Mouse (Mus musculus) hindbrain, embryonic 11.5 days (tissue): ENCODE measurements around the gene Gm19402. TPM values are rescaled to one million over a fixed set of nuclear protein-coding genes. Genes with fewer than 3 reads are reported as not detected.

Source experiments
- ATAC-seq: fragments of 200-750 bp; cut with Nextera tagmentation; 2 replicates; pipeline ENCODE4 v1.8.0; 2017; ENCODE audit warnings: mild to moderate bottlenecking, moderate TSS enrichment, moderate library complexity; ENCODE audit not compliant: low FRiP score
- DNase-seq: peaks from one replicate; pipeline ENCODE4 v3.0.0-alpha.2; 2015; ENCODE audit warnings: low spot score
- H3K27ac ChIP-seq: fragments of 300-500 bp; sonication (generic); 2 replicates; pipeline ENCODE4 v1.5.1; 2014; ENCODE audit warnings: mild to moderate bottlenecking, low read depth, low read length
- H3K27me3 ChIP-seq: fragments of 300-500 bp; sonication (generic); 2 replicates; pipeline ENCODE4 v1.6.1; 2014; ENCODE audit warnings: mild to moderate bottlenecking, low read length, moderate library complexity, mixed read lengths; ENCODE audit not compliant: control insufficient read depth, insufficient read depth
- H3K36me3 ChIP-seq: fragments of 300-500 bp; sonication (generic); 2 replicates; pipeline ENCODE4 v1.6.1; 2014; ENCODE audit warnings: mild to moderate bottlenecking, low read length, moderate library complexity, mixed read lengths; ENCODE audit not compliant: control insufficient read depth, insufficient read depth
- H3K4me1 ChIP-seq: fragments of 300-500 bp; sonication (generic); replicated peaks from 2 replicates; pipeline ENCODE4 v1.6.1; 2014; ENCODE audit warnings: low read length, mixed read lengths; ENCODE audit not compliant: control insufficient read depth, insufficient read depth
- H3K4me2 ChIP-seq: fragments of 300-500 bp; sonication (generic); replicated peaks from 2 replicates; pipeline ENCODE4 v1.6.1; 2014; ENCODE audit warnings: mild to moderate bottlenecking, low read depth, low read length
- H3K4me3 ChIP-seq: fragments of 300-500 bp; sonication (generic); 2 replicates; pipeline ENCODE4 v1.5.1; 2014; ENCODE audit warnings: low read depth, low read length
- H3K9ac ChIP-seq: fragments of 300-500 bp; sonication (generic); 2 replicates; pipeline ENCODE4 v1.6.1; 2014; ENCODE audit warnings: low read depth, low read length
- H3K9me3 ChIP-seq: fragments of 300-500 bp; sonication (generic); 2 replicates; pipeline ENCODE4 v1.6.1; 2016; ENCODE audit warnings: low read length; ENCODE audit not compliant: control insufficient read depth
- WGBS: fragments of 180-500 bp; shearing (Covaris S2); extraction: QIAGEN DNeasy Blood & Tissue Kit; methylation state at CpG from one replicate; pipeline ENCODE4 v1.1.7; 2014; 5-methylcytosine and 5-hydroxymethylcytosine counted together
- microRNA counts: library from miRNA; unstranded; fragments of <30 nt; microRNA quantifications from one replicate; lab custom pipeline; 2015
- polyA plus RNA-seq: library from polyadenylated mRNA; unstranded; fragments of >200 nt; fragmentation: Nextera tagmentation; extraction: Ambion mirVana; gene quantifications from 2 replicates; pipeline ENCODE4 v1.2.1, GENCODE M21; 2014

Gm19402 gene
- polyA plus RNA-seq, 1 experiment from 2014 or later: not detected

DNA sequence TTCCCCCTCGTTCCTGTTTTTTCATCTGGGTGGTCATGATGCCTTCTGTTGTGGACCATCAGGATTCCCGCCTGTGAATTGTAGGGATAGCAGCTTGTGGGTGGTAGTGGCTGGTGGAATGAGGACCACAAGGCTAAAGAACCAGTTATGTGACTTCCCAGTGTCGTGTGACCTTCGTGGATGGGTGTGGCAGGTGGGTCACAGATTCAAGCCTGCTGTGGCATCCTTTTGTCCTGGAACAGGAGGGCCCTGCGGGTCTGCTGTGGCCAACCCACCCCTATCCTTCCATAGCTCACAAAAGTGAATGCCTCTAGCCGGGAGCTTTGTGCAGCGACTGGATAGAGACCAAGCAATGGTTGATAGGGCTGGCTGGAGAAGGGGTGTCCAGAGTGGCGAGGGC is 42.7 kb downstream of the Gm19402 start:
- DNase-seq: no peak
- Histone ChIP-seq H3K9ac (no peak overlapping the region), H3K9me3 (no peaks in the 10 kb centered on the region), H3K4me3 (no peak overlapping the region), H3K27ac (no peak overlapping the region), H3K36me3 (peaks cover 10% of the 10 kb centered on the region), H3K27me3 (no peaks in the 10 kb centered on the region), H3K4me1 (no peaks in the 10 kb centered on the region), H3K4me2 (no peak overlapping the region)
- no peak for ATAC-seq
- 82% methylated on average over 8 of the region's 8 CpGs for WGBS

DNA sequence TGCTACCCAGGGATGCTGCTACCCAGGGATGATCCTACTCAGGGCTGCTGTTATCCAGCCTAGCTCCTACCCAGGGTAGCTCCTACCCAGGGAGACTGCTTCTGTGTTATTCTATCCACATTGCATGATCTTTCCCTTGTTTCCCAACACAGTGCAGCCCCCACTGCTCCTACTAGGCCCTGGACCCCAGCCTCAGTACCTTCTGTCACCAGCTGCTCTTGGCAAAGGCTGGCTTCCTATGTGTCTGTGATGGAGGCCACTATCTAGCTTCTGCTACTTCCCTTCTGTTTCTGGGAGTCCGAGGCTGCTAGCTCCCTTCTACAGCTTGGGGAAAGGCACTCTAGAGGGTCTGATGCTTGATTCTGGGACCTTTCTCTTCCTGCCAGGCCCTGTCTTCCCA is 43.1 kb downstream of the Gm19402 start:
- ATAC-seq: no peak
- Histone ChIP-seq H3K4me3 (no peak overlapping the region), H3K36me3 (peaks cover 10% of the 10 kb centered on the region), H3K9ac (no peak overlapping the region), H3K4me2 (no peak overlapping the region), H3K27me3 (no peaks in the 10 kb centered on the region), H3K27ac (no peak overlapping the region), H3K4me1 (no peaks in the 10 kb centered on the region), H3K9me3 (no peaks in the 10 kb centered on the region)
- DNase-seq: no peak
- WGBS: 88% methylated on average over 1 of the region's 1 CpGs

DNA sequence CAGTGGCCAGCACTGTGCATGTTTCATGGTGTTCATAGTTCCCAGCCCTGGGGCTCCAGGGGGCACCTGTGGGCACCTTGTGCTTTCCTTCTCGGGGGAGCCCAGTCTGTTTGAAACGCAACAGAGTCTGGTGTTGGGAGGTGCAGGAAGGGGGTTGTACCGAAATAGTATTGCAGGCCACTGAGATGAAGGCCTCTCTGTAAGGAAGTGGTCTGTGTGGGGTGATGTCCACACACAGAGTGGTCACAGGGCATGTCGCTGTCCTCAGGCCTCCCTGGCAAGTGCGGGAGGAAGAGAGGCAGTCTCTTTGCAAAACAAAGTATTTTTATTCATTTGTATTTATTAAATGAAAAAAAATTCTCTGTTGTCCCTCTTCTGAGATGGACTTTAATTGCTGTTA is 45.0 kb downstream of the Gm19402 start:
- 96% methylated on average over 5 of the region's 5 CpGs for WGBS
- Histone ChIP-seq H3K27ac (no peak overlapping the region), H3K27me3 (no peaks in the 10 kb centered on the region), H3K9ac (no peak overlapping the region), H3K4me2 (no peak overlapping the region), H3K36me3 (peaks cover 12% of the 10 kb centered on the region), H3K4me3 (no peak overlapping the region), H3K9me3 (no peaks in the 10 kb centered on the region), H3K4me1 (no peaks in the 10 kb centered on the region)
- ATAC-seq (no peak), DNase-seq (no peak)

DNA sequence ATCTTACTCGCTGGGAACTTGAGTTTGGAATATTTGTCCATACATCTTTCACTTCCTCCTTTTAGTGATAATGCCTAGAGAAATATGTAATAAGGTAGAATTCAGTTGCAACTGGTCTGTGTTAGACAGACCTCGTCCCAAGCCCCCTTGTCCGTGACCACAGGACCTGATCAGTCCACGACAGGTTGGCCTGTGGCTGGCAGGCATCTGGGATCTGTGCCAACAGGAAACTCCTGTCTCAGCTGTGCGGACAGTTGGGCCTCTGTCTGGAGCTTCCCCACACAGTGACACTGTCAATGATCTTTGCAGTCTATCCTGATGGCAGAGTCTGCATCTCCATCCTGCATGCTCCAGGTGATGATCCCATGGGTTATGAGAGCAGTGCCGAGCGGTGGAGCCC is 47.4 kb downstream of the Gm19402 start:
- ATAC-seq (no peak), DNase-seq (no peak)
- WGBS: 96% methylated on average over 7 of the region's 7 CpGs
- Histone ChIP-seq H3K36me3 (peaks cover 13% of the 10 kb centered on the region), H3K9me3 (no peaks in the 10 kb centered on the region), H3K9ac (no peak overlapping the region), H3K4me1 (no peaks in the 10 kb centered on the region), H3K27ac (no peak overlapping the region), H3K4me3 (no peak overlapping the region), H3K27me3 (no peaks in the 10 kb centered on the region), H3K4me2 (no peak overlapping the region)

MicroRNAs within 50 kb of the gene (microRNA counts, 519-probe panel; counts per million panel counts)
- microRNA mmu-miR-1930 (lab: Ali Mortazavi, UCI): not detected

Other genes starting within 250 kb of the Gm19402 start
- gene Fam207a, start 175.0 kb downstream of the Gm19402 start, polyA plus RNA-seq: 34.6 and 41.8 TPM in 2 replicates
- 1.2 and 1.8 TPM in 2 replicates for gene Itgb2, start 160.5 kb downstream of the Gm19402 start, polyA plus RNA-seq
- 73.1 and 79.3 TPM in 2 replicates for gene Pttg1ip, start 109.0 kb downstream of the Gm19402 start, polyA plus RNA-seq
- gene Sumo3, start 84.7 kb downstream of the Gm19402 start, polyA plus RNA-seq: 287 and 321 TPM in 2 replicates
- 2.2 TPM in 1 of 2 replicates, not detected in the other for gene Gm49325, start 84.6 kb downstream of the Gm19402 start, polyA plus RNA-seq
- 40.5 and 50.0 TPM in 2 replicates for gene Ube2g2, start 68.5 kb downstream of the Gm19402 start, polyA plus RNA-seq
- 0.56 and 0.64 TPM in 2 replicates for gene Tspear, start 4.2 kb downstream of the Gm19402 start, polyA plus RNA-seq
- not detected in 2 replicates for gene Gm9508, start 6.5 kb upstream of the Gm19402 start, polyA plus RNA-seq
- not detected in 2 replicates for gene Gm10272, start 15.9 kb upstream of the Gm19402 start, polyA plus RNA-seq
- not detected in 2 replicates for gene Gm10024, start 20.7 kb upstream of the Gm19402 start, polyA plus RNA-seq
- gene Gm10142, start 25.1 kb upstream of the Gm19402 start, polyA plus RNA-seq: not detected in 2 replicates
- not detected in 2 replicates for gene Krtap12-1, start 29.8 kb upstream of the Gm19402 start, polyA plus RNA-seq
- not detected in 2 replicates for gene Gm10100, start 35.7 kb upstream of the Gm19402 start, polyA plus RNA-seq
- gene Gm18596, start 51.9 kb upstream of the Gm19402 start, polyA plus RNA-seq: not detected in 2 replicates
- not detected in 2 replicates for gene Gm9736, start 60.6 kb upstream of the Gm19402 start, polyA plus RNA-seq
- gene Gm3233, start 68.9 kb upstream of the Gm19402 start, polyA plus RNA-seq: not detected in 2 replicates
- gene Gm3238, start 80.6 kb upstream of the Gm19402 start, polyA plus RNA-seq: not detected in 2 replicates
- gene Gm7138, start 86.2 kb upstream of the Gm19402 start, polyA plus RNA-seq: not detected in 2 replicates
- gene Gm3250, start 91.8 kb upstream of the Gm19402 start, polyA plus RNA-seq: not detected in 2 replicates
- gene Gm7137, start 97.4 kb upstream of the Gm19402 start, polyA plus RNA-seq: not detected in 2 replicates
- gene Gm9639, start 104.3 kb upstream of the Gm19402 start, polyA plus RNA-seq: not detected in 2 replicates
- not detected in 2 replicates for gene Gm19668, start 108.4 kb upstream of the Gm19402 start, polyA plus RNA-seq
- gene Gm9507, start 121.1 kb upstream of the Gm19402 start, polyA plus RNA-seq: not detected in 2 replicates
- gene Gm2696, start 123.9 kb upstream of the Gm19402 start, polyA plus RNA-seq: not detected in 2 replicates
- gene Krtap10-4, start 136.3 kb upstream of the Gm19402 start, polyA plus RNA-seq: not detected in 2 replicates
- not detected in 2 replicates for gene Krtap10-10, start 145.2 kb upstream of the Gm19402 start, polyA plus RNA-seq
- gene Gm36176, start 156.0 kb upstream of the Gm19402 start, polyA plus RNA-seq: not detected in 2 replicates
- gene Gm10318, start 162.1 kb upstream of the Gm19402 start, polyA plus RNA-seq: not detected in 2 replicates
- not detected in 2 replicates for gene Gm3285, start 171.2 kb upstream of the Gm19402 start, polyA plus RNA-seq
- 3.1 and 3.6 TPM in 2 replicates for gene Lrrc3, start 211.8 kb upstream of the Gm19402 start, polyA plus RNA-seq